In the genomic region with DNA sequence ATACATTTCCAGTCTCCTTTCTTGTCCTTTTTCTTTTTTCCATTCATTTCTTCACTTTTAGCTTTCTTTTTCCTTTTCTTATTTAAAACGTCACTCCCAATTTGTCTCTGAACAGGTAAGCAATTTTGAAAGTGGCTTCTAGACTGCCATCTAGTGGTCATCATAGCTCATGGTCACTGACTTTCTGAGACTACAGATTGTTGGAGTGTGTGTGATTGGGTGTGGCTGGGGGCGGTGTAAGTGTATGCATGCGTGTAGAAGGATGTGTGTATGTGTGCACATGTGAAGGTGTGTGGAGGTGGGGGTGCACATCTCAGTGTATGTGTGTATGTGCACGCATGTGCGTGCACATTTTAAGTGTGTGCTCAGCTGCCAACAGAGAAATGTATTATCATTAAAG, we compare ENCODE assay signal across 9 mouse cellular contexts.
DNase-seq lines count a peak whose midpoint lies in the region; ATAC-seq and TF ChIP-seq lines count a peak whose summit lies in the region.
"Had no signal": no experiment of that assay in that cellular context is flagged by ENCODE, and none has a peak within 500 bp of the region (broad histone marks: within the 10 kb centered on the region; RNA-seq: fewer than 3 reads in every experiment).

No protein-coding gene starts in this region.

- H3K4me1 ChIP-seq in heart, embryonic 11.5 days (ENCODE audit: control insufficient read depth, insufficient read depth, low read length) = peaks cover 11% of the 10 kb centered on the region; the same call in 1 of the 2 replicates
- no peaks in the 10 kb centered on the region; the same call in 1 of the 2 replicates for H3K4me1 ChIP-seq in G1E (ENCODE audit: insufficient read depth, low read depth, low read length)
- H3K4me1 ChIP-seq in megakaryocyte, embryonic 14.5 days = peaks cover 10% of the 10 kb centered on the region

- WGBS in heart, embryonic 11.5 days (ENCODE audit: insufficient replicate concordance) = 51% methylated on average over 5 of the region's 5 CpGs

- H3K27me3 ChIP-seq in heart, embryonic 11.5 days (ENCODE audit: control insufficient read depth, insufficient read depth, low read length) = no peaks in the 10 kb centered on the region
- H3K27me3 ChIP-seq in G1E (ENCODE audit: insufficient read depth, low read length) = peaks cover 2% of the 10 kb centered on the region
- H3K27me3 ChIP-seq in megakaryocyte, embryonic 14.5 days (replicated peaks) = peaks cover 26% of the 10 kb centered on the region

- no peak overlapping the region for H3K27ac ChIP-seq in heart, embryonic 11.5 days (ENCODE audit: low read depth, low read length)
- H3K27ac ChIP-seq: limb, embryonic 15.5 days had no signal

- DNase-seq in heart, adult 18-20 months = peak; percentile 11 to 48
- DNase-seq in G1E (ENCODE audit: low spot score) = peak; percentile 5
- DNase-seq in cerebellum, postnatal 25 days = peak; percentile 26 to 43
- peak; percentile 43 for DNase-seq in thymus, postnatal 4 days
- DNase-seq in urinary bladder, adult 18-20 months (ENCODE audit: low spot score in 2 of 2) = no peak

- H3K9ac ChIP-seq in heart, embryonic 11.5 days (ENCODE audit: low read depth, low read length) = no peak overlapping the region
- H3K9ac ChIP-seq: limb, embryonic 15.5 days had no signal

- H3K4me2 ChIP-seq in heart, embryonic 11.5 days = no peak overlapping the region
- H3K4me2 ChIP-seq: limb, embryonic 15.5 days had no signal

- no peak overlapping the region for H3K4me3 ChIP-seq in heart, embryonic 11.5 days (ENCODE audit: low read depth, low read length)
- H3K4me3 ChIP-seq in G1E (ENCODE audit: low read depth, low read length) = no peak overlapping the region
- H3K4me3 ChIP-seq in megakaryocyte, embryonic 14.5 days (replicated peaks) = peak overlapping the region; percentile 33
- H3K4me3 ChIP-seq: limb, embryonic 15.5 days had no signal

- H3K36me3 ChIP-seq in heart, embryonic 11.5 days (ENCODE audit: control insufficient read depth, insufficient read depth, low read length) = no peaks in the 10 kb centered on the region
- no peaks in the 10 kb centered on the region for H3K36me3 ChIP-seq in G1E (replicated peaks)
- H3K36me3 ChIP-seq in megakaryocyte, embryonic 14.5 days (replicated peaks; ENCODE audit: low read length) = no peaks in the 10 kb centered on the region
- H3K36me3 ChIP-seq: limb, embryonic 15.5 days had no signal

- peak; percentile 23; the same call in 1 of the 2 replicates for TF ChIP-seq CTCF in G1E (IDR thresholded peaks at IDR 0.05; ENCODE audit: low read depth, low read length)

- ATAC-seq in heart, embryonic 11.5 days (replicated peaks; ENCODE audit: insufficient number of reproducible peaks, low FRiP score, low TSS enrichment) = no peak
- peak; percentile 34 for ATAC-seq in G1E (ENCODE audit: extremely low read depth, insufficient number of reproducible peaks, low FRiP score, poor library complexity, severe bottlenecking)
- ATAC-seq in inflammation-experienced regulatory T-cells, adult 6 months = peak; percentile 75

- H3K9me3 ChIP-seq in heart, embryonic 11.5 days (replicated peaks; ENCODE audit: control insufficient read depth, low read length) = no peaks in the 10 kb centered on the region
- H3K9me3 ChIP-seq in G1E (replicated peaks) = no peaks in the 10 kb centered on the region
- H3K9me3 ChIP-seq in megakaryocyte, embryonic 14.5 days = no peaks in the 10 kb centered on the region
- H3K9me3 ChIP-seq: limb, embryonic 15.5 days had no signal

Comparison
In these comparisons a context has a peak if more than half of its experiments do, and no peak if none do; other contexts are left out.
1. DNase-seq: peak in heart, adult 18-20 months (2 of 2), G1E (single experiment), cerebellum, postnatal 25 days (2 of 2) and thymus, postnatal 4 days (single experiment); none in urinary bladder, adult 18-20 months (0 of 2).